Mouse (Mus musculus) right cerebral cortex, adult 2 months (tissue): ENCODE results near the gene Lrrc19.
"Not testable (repeated sequence)": the region's sequence is repeated elsewhere in the genome, so short reads cannot be mapped to it uniquely, and the experiment has no call there.

Experiments
- DNase-seq, 2 experiments: peaks; one replicate each; pipeline ENCODE4 v3.0.0; 2021 to 2022; ENCODE audit warnings: low spot score in 2 of 2

Gene Lrrc19

GRCm38 (mm10) chr4:94649920-94650319, at the start of gene Lrrc19:
Gene Lrrc19 (minus strand): TSS chr4:94650144.
- DNase-seq = no peak

- DNase-seq = no peak
Measured at GRCm38 (mm10) chr4:94696368-94696767, 46.4 kb upstream of the Lrrc19 start.

DNA sequence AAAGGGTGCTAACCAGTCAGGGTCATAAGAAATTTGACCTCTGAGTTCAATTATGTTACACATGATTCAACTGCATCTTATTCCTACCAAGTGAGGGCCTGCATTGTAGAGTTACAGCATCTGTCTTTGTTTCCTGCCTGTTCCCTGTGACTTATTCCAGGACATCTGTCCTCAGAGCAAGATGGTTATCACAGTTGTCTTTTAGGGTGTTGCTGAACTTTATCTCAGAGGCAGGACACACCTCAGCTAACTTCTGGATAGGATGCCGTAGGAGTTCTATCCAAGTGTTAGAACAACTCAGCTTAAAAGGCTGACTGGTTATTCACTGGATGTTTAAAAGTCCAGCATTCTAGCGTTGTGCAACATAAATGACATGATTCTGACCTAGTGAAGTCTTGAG, 42.2 kb upstream of the Lrrc19 start:
- no peak for DNase-seq

- no peak for DNase-seq
Measured at GRCm38 (mm10) chr4:94691078-94691477, 41.1 kb upstream of the Lrrc19 start.

GRCm38 (mm10) chr4:94689804-94690203, 39.9 kb upstream of the Lrrc19 start:
- not testable (repeated sequence) for DNase-seq

DNA sequence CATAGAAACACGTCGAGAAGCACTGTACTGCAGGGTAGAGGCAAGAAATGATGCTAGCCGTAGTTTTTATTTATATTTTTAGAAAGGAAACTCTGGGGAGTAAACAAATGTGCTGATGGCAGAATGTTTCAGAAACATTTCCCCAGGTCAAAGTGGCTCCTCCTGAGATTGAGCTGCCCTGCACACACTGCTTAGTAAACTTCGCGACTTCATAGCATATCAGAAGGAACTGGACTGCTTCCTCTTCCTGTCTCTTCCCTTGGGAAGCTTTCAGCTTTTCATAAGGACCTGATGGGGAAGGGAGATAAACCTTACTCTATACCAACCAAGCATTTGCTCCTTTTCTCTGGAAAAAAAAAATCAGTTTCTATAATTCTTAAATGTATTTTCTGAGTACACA, 33.4 kb upstream of the Lrrc19 start:
- no peak for DNase-seq

DNA sequence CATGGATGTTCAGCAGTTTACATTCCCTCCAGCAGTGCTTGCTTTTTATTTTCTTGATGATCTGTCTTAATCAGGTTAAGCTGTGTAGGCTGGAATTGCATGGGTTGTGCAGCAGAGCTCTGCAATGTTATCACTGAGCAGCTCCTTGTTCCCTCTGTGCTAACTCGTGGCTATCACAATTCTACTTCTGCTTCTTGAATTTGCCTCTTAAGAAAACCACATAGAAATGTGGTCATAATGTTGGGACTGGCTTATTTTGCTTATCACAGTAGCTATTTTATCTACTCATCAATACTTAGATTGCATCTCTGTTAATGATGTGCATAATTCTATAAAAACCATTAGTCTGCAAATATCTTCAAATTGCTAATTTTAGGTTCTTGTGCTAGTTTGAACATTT, 32.1 kb upstream of the Lrrc19 start:
- no peak for DNase-seq

GRCm38 (mm10) chr4:94681181-94681580, 31.2 kb upstream of the Lrrc19 start:
- DNase-seq = no peak

GRCm38 (mm10) chr4:94680662-94681061, 30.7 kb upstream of the Lrrc19 start:
- DNase-seq = no peak

- DNase-seq = peak in 1 of 2 experiments; percentile 16
Measured at GRCm38 (mm10) chr4:94669718-94670117, 19.8 kb upstream of the Lrrc19 start.

DNA sequence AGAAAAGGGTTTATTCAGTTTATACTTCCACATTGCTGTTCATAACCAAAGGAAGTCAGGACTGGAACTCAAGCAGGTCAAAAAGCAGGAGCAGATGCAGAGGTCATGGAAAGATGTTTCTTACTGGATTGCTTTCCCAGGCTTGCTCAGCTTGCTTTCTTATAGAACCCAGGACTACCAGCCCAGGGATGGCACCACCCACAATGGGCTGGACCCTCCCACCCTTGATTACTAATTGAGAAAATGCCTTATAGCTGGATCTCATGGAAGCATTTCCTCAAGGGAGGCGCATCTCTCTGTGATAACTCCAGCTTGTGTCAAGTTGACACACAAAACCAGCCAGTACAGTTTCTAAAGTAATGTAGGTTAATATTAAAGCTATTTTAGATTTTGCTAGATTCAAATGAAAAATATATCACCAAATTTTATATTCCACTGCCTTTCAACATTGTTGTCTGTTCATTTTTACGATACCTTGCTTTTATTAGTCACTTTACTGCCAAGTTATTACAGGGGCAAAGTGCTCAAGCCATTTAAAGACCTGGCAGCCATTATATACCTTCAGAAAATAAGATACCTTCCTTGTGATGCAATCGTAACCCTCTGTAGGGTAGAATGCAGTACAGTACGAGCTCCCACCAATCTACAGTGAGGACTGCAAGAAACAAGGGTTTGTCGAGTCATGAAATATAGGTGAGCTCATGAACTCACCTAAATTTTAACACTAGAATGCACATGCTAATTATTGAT, 657 bp upstream of the Lrrc19 start:
- not testable (repeated sequence) for DNase-seq

- no peak for DNase-seq
Measured at GRCm38 (mm10) chr4:94643141-94643540, 6.8 kb downstream of the Lrrc19 start.

- no peak for DNase-seq
Measured at GRCm38 (mm10) chr4:94620077-94620476, 29.9 kb downstream of the Lrrc19 start.

- DNase-seq = no peak
Measured at GRCm38 (mm10) chr4:94614627-94615006, 35.3 kb downstream of the Lrrc19 start.

GRCm38 (mm10) chr4:94613972-94614626, 35.8 kb downstream of the Lrrc19 start, which contains the start of gene Ift74:
Gene Ift74 (plus strand): TSS chr4:94614491.
- DNase-seq = peak; percentile 94 to 95

- no peak for DNase-seq
Measured at GRCm38 (mm10) chr4:94610339-94610738, 39.6 kb downstream of the Lrrc19 start.

DNA sequence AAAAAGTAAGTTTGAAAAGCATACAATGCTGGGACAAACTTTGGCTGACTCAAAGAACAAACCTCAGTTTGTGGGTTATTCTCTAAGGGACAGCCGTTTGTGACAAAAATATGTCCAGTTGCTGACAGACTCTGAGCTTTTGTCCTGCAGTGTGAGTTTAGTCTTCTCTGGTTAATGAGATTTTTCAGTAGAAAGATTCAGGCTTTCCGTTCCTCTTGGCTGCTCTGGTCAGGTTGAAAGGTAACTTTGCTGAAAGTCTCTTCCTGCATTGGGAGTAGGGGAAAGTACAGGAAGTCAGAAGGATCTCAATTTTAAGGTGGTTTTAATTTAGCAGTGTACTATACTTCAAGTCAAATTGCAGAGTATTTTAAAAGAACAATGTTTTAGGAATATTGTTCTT, 44.4 kb downstream of the Lrrc19 start:
- no peak for DNase-seq

- no peak for DNase-seq
Measured at GRCm38 (mm10) chr4:94604452-94605019, 45.4 kb downstream of the Lrrc19 start.

GRCm38 (mm10) chr4:94603031-94603629, 46.8 kb downstream of the Lrrc19 start, which contains the start of gene Plaa:
Gene Plaa (minus strand): TSS chr4:94603244.
- peak; percentile 95 to 97 for DNase-seq

DNA sequence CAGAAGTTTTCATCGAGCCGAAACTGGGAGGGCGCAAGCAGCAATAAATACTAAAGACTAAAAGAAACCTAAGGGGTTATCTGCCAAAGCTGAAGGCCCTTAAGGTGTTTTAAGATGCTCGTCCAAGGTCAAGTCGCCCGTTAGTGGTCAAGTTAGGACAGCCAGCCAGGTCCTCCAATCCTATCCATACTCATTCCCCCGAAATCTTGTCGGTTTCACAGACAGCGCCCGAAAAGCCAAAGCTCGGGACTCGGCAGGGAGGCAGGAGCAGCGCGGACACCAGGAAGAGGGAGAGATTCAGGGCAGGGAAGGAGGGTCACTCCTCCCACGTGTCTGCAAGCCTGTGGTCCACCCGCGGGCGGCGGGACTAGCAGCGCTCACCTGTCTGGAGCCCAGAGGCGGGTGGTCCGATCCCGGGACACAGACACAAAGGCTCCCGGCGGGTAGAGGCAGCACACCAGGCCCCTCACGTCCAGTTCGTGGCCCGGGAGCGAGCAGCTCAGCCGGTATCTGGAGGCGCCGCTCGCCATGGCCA, 47.4 kb downstream of the Lrrc19 start:
- no peak for DNase-seq

- no peak for DNase-seq
Measured at GRCm38 (mm10) chr4:94601395-94601794, 48.5 kb downstream of the Lrrc19 start.

DNA sequence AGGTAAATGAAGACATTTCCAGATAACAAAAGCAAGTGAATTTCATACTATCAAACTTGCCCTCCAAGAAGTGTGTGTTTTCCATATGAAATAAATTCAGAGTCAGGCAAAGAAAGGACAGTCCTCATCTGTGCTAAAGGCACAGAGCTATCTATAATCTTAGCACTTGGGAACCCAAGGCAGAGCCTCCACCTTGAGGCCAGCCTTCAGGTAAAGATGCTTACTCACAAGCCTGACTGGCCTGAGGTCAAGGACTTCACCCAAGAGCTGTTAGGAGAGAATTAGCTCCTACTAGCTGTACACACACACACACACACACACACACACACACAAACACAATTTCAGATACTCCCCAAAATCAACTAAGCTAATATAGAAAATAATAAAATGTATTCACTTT, 57.2 kb downstream of the Lrrc19 start:
- no peak for DNase-seq
